Mouse (Mus musculus): ENCODE measurements around the gene Aig1. TPM values are rescaled to one million over a fixed set of nuclear protein-coding genes. Genes with fewer than 3 reads are reported as not detected.

The Aig1 gene
- polyA plus RNA-seq, 1 experiment from 2014 or later = 15.6 TPM

- Histone ChIP-seq H3K27ac (no peak overlapping the region), H3K4me3 (ENCODE audit: inconsistent target) (no peak overlapping the region), H3K36me3 (ENCODE audit: inconsistent target) (no peaks in the 10 kb centered on the region), H3K79me2 (ENCODE audit: inconsistent target) (no peaks in the 10 kb centered on the region)
- 93% methylated on average over 8 of the region's 8 CpGs for WGBS (ENCODE audit: missing documents)
These were observed 181.5 kb downstream of the Aig1 start for GRCm38 (mm10) chr10:13687182-13687810.

- 5% methylated on average over 5 of the region's 5 CpGs for WGBS (ENCODE audit: missing documents)
- H3K27ac ChIP-seq = 0 out of 2 replicates have a peak overlapping the region, but pooled peaks have one; percentile 13
- no peak overlapping the region for H3K4me3 ChIP-seq (ENCODE audit: inconsistent target)
These were observed 182.7 kb downstream of the Aig1 start for GRCm38 (mm10) chr10:13686127-13686526.

GRCm38 (mm10) chr10:13685366-13685765 lies 183.4 kb downstream of the Aig1 start:
- 92% methylated on average over 8 of the region's 8 CpGs for WGBS (ENCODE audit: missing documents)
- no peak overlapping the region for H3K4me3 ChIP-seq (ENCODE audit: inconsistent target)
- no peak overlapping the region for H3K27ac ChIP-seq
- H3K79me2 ChIP-seq (ENCODE audit: inconsistent target) = no peaks in the 10 kb centered on the region
- H3K36me3 ChIP-seq (ENCODE audit: inconsistent target) = no peaks in the 10 kb centered on the region

More at GRCm38 (mm10) chr10:13686127-13686526, 182.7 kb downstream of the Aig1 start:
- H3K79me2 ChIP-seq (ENCODE audit: inconsistent target) = no peaks in the 10 kb centered on the region
- H3K36me3 ChIP-seq (ENCODE audit: inconsistent target) = no peaks in the 10 kb centered on the region

GRCm38 (mm10) chr10:13684452-13684851 lies 184.3 kb downstream of the Aig1 start:
- no peaks in the 10 kb centered on the region for H3K79me2 ChIP-seq (ENCODE audit: inconsistent target)
- H3K27ac ChIP-seq = no peak overlapping the region
- H3K36me3 ChIP-seq (ENCODE audit: inconsistent target) = no peaks in the 10 kb centered on the region
- H3K4me3 ChIP-seq (ENCODE audit: inconsistent target) = no peak overlapping the region

- Histone ChIP-seq H3K27ac (no peak overlapping the region), H3K79me2 (ENCODE audit: inconsistent target) (no peaks in the 10 kb centered on the region), H3K36me3 (ENCODE audit: inconsistent target) (no peaks in the 10 kb centered on the region), H3K4me3 (ENCODE audit: inconsistent target) (no peak overlapping the region)
- WGBS (ENCODE audit: missing documents) = 90% methylated on average over 3 of the region's 3 CpGs
These were observed 186.2 kb downstream of the Aig1 start for GRCm38 (mm10) chr10:13682565-13682964.

GRCm38 (mm10) chr10:13677440-13677839 lies 191.3 kb downstream of the Aig1 start:
- Histone ChIP-seq H3K79me2 (ENCODE audit: inconsistent target) (no peaks in the 10 kb centered on the region), H3K27ac (no peak overlapping the region), H3K4me3 (ENCODE audit: inconsistent target) (no peak overlapping the region), H3K36me3 (ENCODE audit: inconsistent target) (no peaks in the 10 kb centered on the region)
- WGBS (ENCODE audit: missing documents) = 92% methylated on average over 2 of the region's 2 CpGs

- no peak overlapping the region for H3K27ac ChIP-seq
- no peaks in the 10 kb centered on the region for H3K36me3 ChIP-seq (ENCODE audit: inconsistent target)
- WGBS (ENCODE audit: missing documents) = 97% methylated on average over 2 of the region's 3 CpGs
- no peaks in the 10 kb centered on the region for H3K79me2 ChIP-seq (ENCODE audit: inconsistent target)
- H3K4me3 ChIP-seq (ENCODE audit: inconsistent target) = no peak overlapping the region
These were observed 193.8 kb downstream of the Aig1 start for GRCm38 (mm10) chr10:13675033-13675379.

GRCm38 (mm10) chr10:13674304-13675032 lies 194.3 kb downstream of the Aig1 start:
- 93% methylated on average over 7 of the region's 7 CpGs for WGBS (ENCODE audit: missing documents)

GRCm38 (mm10) chr10:13667166-13667696 lies 201.5 kb downstream of the Aig1 start:
- WGBS (ENCODE audit: missing documents) = 94% methylated on average over 10 of the region's 10 CpGs
- no peak overlapping the region for H3K27ac ChIP-seq
- no peak overlapping the region for H3K4me3 ChIP-seq (ENCODE audit: inconsistent target)
- H3K79me2 ChIP-seq (ENCODE audit: inconsistent target) = no peaks in the 10 kb centered on the region
- no peaks in the 10 kb centered on the region for H3K36me3 ChIP-seq (ENCODE audit: inconsistent target)

More at GRCm38 (mm10) chr10:13674304-13675032, 194.3 kb downstream of the Aig1 start:
- no peaks in the 10 kb centered on the region for H3K79me2 ChIP-seq (ENCODE audit: inconsistent target)
- no peak overlapping the region for H3K4me3 ChIP-seq (ENCODE audit: inconsistent target)
- no peak overlapping the region for H3K27ac ChIP-seq
- H3K36me3 ChIP-seq (ENCODE audit: inconsistent target) = no peaks in the 10 kb centered on the region

GRCm38 (mm10) chr10:13663476-13663875 lies 205.3 kb downstream of the Aig1 start:
- no peaks in the 10 kb centered on the region for H3K36me3 ChIP-seq (ENCODE audit: inconsistent target)
- H3K79me2 ChIP-seq (ENCODE audit: inconsistent target) = no peaks in the 10 kb centered on the region
- H3K4me3 ChIP-seq (ENCODE audit: inconsistent target) = no peak overlapping the region
- H3K27ac ChIP-seq = no peak overlapping the region

- H3K27ac ChIP-seq = no peak overlapping the region
- H3K79me2 ChIP-seq (ENCODE audit: inconsistent target) = no peaks in the 10 kb centered on the region
- H3K4me3 ChIP-seq (ENCODE audit: inconsistent target) = no peak overlapping the region
- no peaks in the 10 kb centered on the region for H3K36me3 ChIP-seq (ENCODE audit: inconsistent target)
- WGBS (ENCODE audit: missing documents) = 87% methylated on average over 2 of the region's 2 CpGs
These were observed 209.0 kb downstream of the Aig1 start for GRCm38 (mm10) chr10:13659778-13660177.

- no peaks in the 10 kb centered on the region for H3K79me2 ChIP-seq (ENCODE audit: inconsistent target)
- no peaks in the 10 kb centered on the region for H3K36me3 ChIP-seq (ENCODE audit: inconsistent target)
- no peak overlapping the region for H3K27ac ChIP-seq
- 36% methylated on average over 10 of the region's 10 CpGs for WGBS (ENCODE audit: missing documents)
- H3K4me3 ChIP-seq (ENCODE audit: inconsistent target) = no peak overlapping the region
These were observed 214.9 kb downstream of the Aig1 start for GRCm38 (mm10) chr10:13653739-13654462.

GRCm38 (mm10) chr10:13653326-13653725 lies 215.5 kb downstream of the Aig1 start:
- no peaks in the 10 kb centered on the region for H3K36me3 ChIP-seq (ENCODE audit: inconsistent target)
- H3K27ac ChIP-seq = no peak overlapping the region
- 94% methylated on average over 7 of the region's 7 CpGs for WGBS (ENCODE audit: missing documents)
- H3K4me3 ChIP-seq (ENCODE audit: inconsistent target) = no peak overlapping the region
- H3K79me2 ChIP-seq (ENCODE audit: inconsistent target) = no peaks in the 10 kb centered on the region

- WGBS (ENCODE audit: missing documents) = 95% methylated on average over 4 of the region's 4 CpGs
- no peaks in the 10 kb centered on the region for H3K79me2 ChIP-seq (ENCODE audit: inconsistent target)
- H3K4me3 ChIP-seq (ENCODE audit: inconsistent target) = no peak overlapping the region
- H3K27ac ChIP-seq = no peak overlapping the region
- no peaks in the 10 kb centered on the region for H3K36me3 ChIP-seq (ENCODE audit: inconsistent target)
These were observed 216.7 kb downstream of the Aig1 start for GRCm38 (mm10) chr10:13652061-13652460.

GRCm38 (mm10) chr10:13641750-13642149 lies 227.0 kb downstream of the Aig1 start:
- Histone ChIP-seq H3K79me2 (ENCODE audit: inconsistent target) (no peaks in the 10 kb centered on the region), H3K4me3 (ENCODE audit: inconsistent target) (no peak overlapping the region), H3K27ac (no peak overlapping the region), H3K36me3 (ENCODE audit: inconsistent target) (no peaks in the 10 kb centered on the region)
- 34% methylated on average over 7 of the region's 7 CpGs for WGBS (ENCODE audit: missing documents)
